Mouse (Mus musculus): ENCODE data around the gene Pask. TPM values are rescaled to one million over a fixed set of nuclear protein-coding genes. Genes with fewer than 3 reads are reported as not detected.
"Not testable (repeated sequence)": the region's sequence is repeated elsewhere in the genome, so short reads cannot be mapped to it uniquely, and the experiment has no call there.

The Pask gene
- polyA plus RNA-seq, 1 experiment = not detected

- no peaks in the 10 kb centered on the region for H3K4me1 ChIP-seq (ENCODE audit: control insufficient read depth, insufficient read depth, low read length)
- H3K27ac ChIP-seq (ENCODE audit: insufficient read depth, low read depth, low read length) = no peak overlapping the region
- no peak overlapping the region for H3K4me3 ChIP-seq (ENCODE audit: insufficient read depth, low read depth, low read length)
- TF ChIP-seq CTCF (IDR thresholded peaks at IDR 0.05; ENCODE audit: insufficient read depth, low read depth, low read length) = no peak
- no peak for TF ChIP-seq POLR2A (IDR thresholded peaks at IDR 0.05; ENCODE audit: insufficient read depth, low read depth, low read length)
- 34% methylated on average over 4 of the region's 4 CpGs for WGBS
These were observed 6.4 kb upstream of the Pask start for GRCm38 (mm10) chr1:93349701-93350100.

DNA sequence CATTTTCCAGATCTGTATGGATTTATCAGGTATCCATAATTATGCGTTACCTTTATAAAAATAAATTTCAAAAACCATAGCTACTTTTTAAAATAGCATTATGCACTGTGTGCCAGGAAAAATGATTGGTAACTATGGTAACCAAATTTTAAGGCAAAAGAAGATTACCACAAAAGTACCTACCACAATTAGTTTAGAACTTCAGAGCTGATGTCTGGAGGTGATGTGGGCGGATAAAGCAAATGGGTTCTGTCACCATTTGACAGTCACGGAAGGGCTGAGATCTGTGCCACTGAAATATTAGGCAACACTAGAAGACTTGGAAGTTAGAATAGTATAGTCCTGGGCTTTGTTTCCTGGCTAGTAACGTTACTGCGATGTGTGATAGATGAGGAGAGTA lies 3.9 kb upstream of the Pask start:
- no peak overlapping the region for H3K4me3 ChIP-seq (ENCODE audit: insufficient read depth, low read depth, low read length)
- peaks cover 6% of the 10 kb centered on the region for H3K4me1 ChIP-seq (ENCODE audit: control insufficient read depth, insufficient read depth, low read length)
- no peak for TF ChIP-seq POLR2A (IDR thresholded peaks at IDR 0.05; ENCODE audit: insufficient read depth, low read depth, low read length)
- no peak for TF ChIP-seq CTCF (IDR thresholded peaks at IDR 0.05; ENCODE audit: insufficient read depth, low read depth, low read length)
- WGBS = 88% methylated on average over 5 of the region's 5 CpGs
- H3K27ac ChIP-seq (ENCODE audit: insufficient read depth, low read depth, low read length) = no peak overlapping the region

DNA sequence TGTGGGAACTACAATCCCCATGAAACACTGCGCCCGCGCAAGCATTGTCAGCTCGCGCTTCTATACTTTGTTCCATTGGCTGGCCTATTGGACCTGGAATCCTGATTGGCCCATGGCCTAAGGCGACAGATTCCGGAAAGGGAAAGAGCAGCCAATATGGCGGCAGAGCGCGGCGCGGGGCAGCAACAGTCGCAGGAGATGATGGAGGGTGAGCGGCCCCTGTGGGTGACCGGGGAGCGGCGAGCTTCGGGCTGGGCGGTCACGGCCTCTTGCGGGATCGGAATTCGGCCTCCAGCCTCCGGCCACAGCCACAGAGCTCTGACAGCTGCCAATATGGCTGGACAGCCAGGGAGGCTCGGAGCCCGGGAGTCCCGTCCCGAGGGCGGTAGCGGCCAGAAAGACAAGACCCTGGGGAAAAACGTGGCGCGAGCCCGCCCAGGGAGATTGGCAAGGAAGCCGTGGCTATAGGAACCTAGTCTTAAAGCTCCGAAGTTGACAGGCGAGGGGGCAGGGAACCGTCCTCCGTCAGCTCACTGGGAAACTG lies 294 bp upstream of the Pask start:
- TF ChIP-seq POLR2A (IDR thresholded peaks at IDR 0.05; ENCODE audit: insufficient read depth, low read depth, low read length) (peak; percentile 37; the same call in 1 of the 2 replicates), CTCF (IDR thresholded peaks at IDR 0.05; ENCODE audit: insufficient read depth, low read depth, low read length) (peak; percentile 52; the same call in 1 of the 2 replicates)
- 0 out of 2 replicates have a peak overlapping the region, but pooled peaks have one; percentile 8 for H3K27ac ChIP-seq (ENCODE audit: insufficient read depth, low read depth, low read length)
- peaks cover 6% of the 10 kb centered on the region for H3K4me1 ChIP-seq (ENCODE audit: control insufficient read depth, insufficient read depth, low read length)
- under 1% methylated on average over 39 of the region's 39 CpGs for WGBS
- peak overlapping the region; percentile 91 for H3K4me3 ChIP-seq (ENCODE audit: insufficient read depth, low read depth, low read length)

DNA sequence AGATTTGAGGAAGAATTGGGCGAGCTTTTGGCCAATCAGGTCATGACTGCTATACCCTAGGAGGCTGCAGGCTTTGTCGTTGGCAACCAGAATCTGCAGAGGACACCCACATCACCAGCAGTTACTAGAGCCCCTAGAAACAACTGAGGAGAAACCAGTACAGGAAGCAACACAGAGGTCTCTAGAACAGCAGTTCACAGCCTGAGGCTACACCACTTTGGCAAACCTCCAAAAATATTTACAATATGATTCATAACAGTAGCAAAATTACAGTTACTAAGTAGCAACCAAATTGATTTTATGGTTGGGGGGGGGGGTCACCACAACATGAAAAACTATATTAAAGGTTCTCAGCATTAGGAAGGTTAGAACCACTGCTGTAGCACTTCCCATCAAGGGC lies 8.7 kb downstream of the Pask start:
- Histone ChIP-seq H3K4me3 (ENCODE audit: insufficient read depth, low read depth, low read length) (no peak overlapping the region), H3K27ac (ENCODE audit: insufficient read depth, low read depth, low read length) (no peak overlapping the region), H3K4me1 (ENCODE audit: control insufficient read depth, insufficient read depth, low read length) (no peaks in the 10 kb centered on the region)
- TF ChIP-seq CTCF (IDR thresholded peaks at IDR 0.05; ENCODE audit: insufficient read depth, low read depth, low read length) (no peak), POLR2A (IDR thresholded peaks at IDR 0.05; ENCODE audit: insufficient read depth, low read depth, low read length) (no peak)
- 79% methylated on average over 2 of the region's 2 CpGs for WGBS

DNA sequence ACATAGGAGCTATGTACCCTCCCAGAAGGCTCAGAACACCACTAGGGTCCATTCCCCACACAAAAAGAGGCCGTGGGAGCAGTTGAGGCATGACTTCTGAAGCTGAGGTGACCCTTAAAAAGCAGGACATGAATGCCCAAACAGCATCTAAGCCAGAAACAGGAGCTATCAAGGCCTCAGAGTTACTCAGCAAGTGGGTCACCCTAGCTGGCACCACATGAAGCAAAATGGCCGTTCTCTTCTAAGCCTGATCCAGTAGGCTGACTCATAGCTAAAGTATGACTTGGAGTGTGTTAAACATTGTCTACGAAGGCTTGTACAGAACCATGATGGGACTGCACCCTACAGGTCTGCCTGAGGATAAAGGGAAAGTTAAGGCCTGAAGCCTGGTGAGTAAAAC lies 16.8 kb downstream of the Pask start:
- Histone ChIP-seq H3K4me3 (ENCODE audit: insufficient read depth, low read depth, low read length) (no peak overlapping the region), H3K27ac (ENCODE audit: insufficient read depth, low read depth, low read length) (no peak overlapping the region), H3K4me1 (ENCODE audit: control insufficient read depth, insufficient read depth, low read length) (peaks cover 2% of the 10 kb centered on the region; the same call in 1 of the 2 replicates)
- TF ChIP-seq CTCF (IDR thresholded peaks at IDR 0.05; ENCODE audit: insufficient read depth, low read depth, low read length) = no peak
- no peak for TF ChIP-seq POLR2A (IDR thresholded peaks at IDR 0.05; ENCODE audit: insufficient read depth, low read depth, low read length)
- WGBS = 85% methylated on average over 3 of the region's 3 CpGs

DNA sequence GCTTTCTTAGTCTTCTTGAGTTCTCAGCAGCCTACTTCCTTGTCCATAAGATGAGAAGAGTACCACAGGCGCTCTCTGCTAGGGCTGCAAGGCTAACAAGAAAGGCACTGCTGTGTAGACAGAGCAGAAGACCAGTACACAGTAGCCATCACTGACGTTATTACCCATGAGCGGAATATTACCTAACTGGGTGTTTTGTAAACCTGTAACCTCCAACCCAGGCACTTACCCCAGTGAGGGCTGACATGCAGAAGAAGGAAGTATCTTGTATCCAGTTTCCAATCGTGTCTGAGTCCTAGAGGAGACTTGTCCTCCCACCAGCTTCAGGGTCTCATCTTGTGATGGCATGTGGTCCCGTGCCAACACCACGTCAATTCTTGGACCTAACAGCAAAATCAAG lies 19.3 kb downstream of the Pask start:
- Histone ChIP-seq H3K4me3 (ENCODE audit: insufficient read depth, low read depth, low read length) (no peak overlapping the region), H3K27ac (ENCODE audit: insufficient read depth, low read depth, low read length) (no peak overlapping the region), H3K4me1 (ENCODE audit: control insufficient read depth, insufficient read depth, low read length) (peaks cover 2% of the 10 kb centered on the region; the same call in 1 of the 2 replicates)
- WGBS = 96% methylated on average over 6 of the region's 6 CpGs
- TF ChIP-seq POLR2A (IDR thresholded peaks at IDR 0.05; ENCODE audit: insufficient read depth, low read depth, low read length) (no peak), CTCF (IDR thresholded peaks at IDR 0.05; ENCODE audit: insufficient read depth, low read depth, low read length) (no peak)

DNA sequence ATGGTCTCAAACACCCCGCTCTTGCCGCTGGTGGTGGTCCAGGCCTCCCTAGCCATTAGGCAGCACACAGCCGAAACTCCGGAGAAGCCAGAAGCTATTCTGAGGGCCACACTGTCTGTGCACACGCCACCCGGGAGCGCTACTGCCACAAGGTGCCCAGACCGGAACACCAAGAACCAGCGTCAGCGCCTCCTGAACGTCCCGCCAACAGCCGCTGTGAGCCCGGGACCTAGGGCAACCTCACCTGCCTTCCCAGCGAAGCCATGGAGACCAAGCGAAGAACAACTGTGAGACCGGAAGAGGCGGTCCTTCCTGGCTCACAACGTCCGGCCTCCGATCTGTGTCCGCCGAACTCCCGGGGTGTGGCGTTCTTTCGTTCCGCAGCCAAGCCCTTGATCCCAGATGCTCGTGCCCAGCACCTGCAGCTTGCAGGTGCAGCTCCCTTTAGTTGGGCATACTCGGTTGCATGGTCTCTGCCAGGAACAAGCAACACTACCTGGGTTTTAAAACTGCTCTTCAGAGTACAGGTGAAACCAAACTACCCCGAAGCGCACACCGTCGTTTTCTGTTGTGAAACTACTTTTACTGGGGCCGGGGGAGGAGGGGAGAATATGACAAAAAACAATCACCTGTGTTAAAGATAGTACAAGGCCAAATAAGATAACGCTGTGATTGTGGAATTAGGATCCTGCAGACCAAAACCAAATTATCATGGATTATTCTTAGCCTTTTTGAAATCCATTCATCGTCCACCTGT lies 37.5 kb downstream of the Pask start, which contains the start of gene Mterf4:
Gene Mterf4 (minus strand): TSS at position 335 of the 757 bp plus-strand sequence.
- TF ChIP-seq CTCF (IDR thresholded peaks at IDR 0.05; ENCODE audit: insufficient read depth, low read depth, low read length) (no peak), POLR2A (IDR thresholded peaks at IDR 0.05; ENCODE audit: insufficient read depth, low read depth, low read length) (peak; percentile 45; the same call in 1 of the 2 replicates)
- WGBS = 5% methylated on average over 36 of the region's 36 CpGs
- Histone ChIP-seq H3K4me1 (ENCODE audit: control insufficient read depth, insufficient read depth, low read length) (no peaks in the 10 kb centered on the region; the same call in 1 of the 2 replicates), H3K4me3 (ENCODE audit: insufficient read depth, low read depth, low read length) (peak within 1 kb of the TSS; percentile 69), H3K27ac (ENCODE audit: insufficient read depth, low read depth, low read length) (no peak within 1 kb of the TSS)

- WGBS = 79% methylated on average over 3 of the region's 3 CpGs
- Histone ChIP-seq H3K4me3 (ENCODE audit: insufficient read depth, low read depth, low read length) (no peak overlapping the region), H3K27ac (ENCODE audit: insufficient read depth, low read depth, low read length) (no peak overlapping the region), H3K4me1 (ENCODE audit: control insufficient read depth, insufficient read depth, low read length) (peaks cover 5% of the 10 kb centered on the region; the same call in 1 of the 2 replicates)
- TF ChIP-seq POLR2A (IDR thresholded peaks at IDR 0.05; ENCODE audit: insufficient read depth, low read depth, low read length) (no peak), CTCF (IDR thresholded peaks at IDR 0.05; ENCODE audit: insufficient read depth, low read depth, low read length) (no peak)
These were observed 42.7 kb downstream of the Pask start for GRCm38 (mm10) chr1:93300578-93300977.

- H3K4me3 ChIP-seq (ENCODE audit: insufficient read depth, low read depth, low read length) = no peak overlapping the region
- 90% methylated on average over 4 of the region's 4 CpGs for WGBS
- H3K27ac ChIP-seq (ENCODE audit: insufficient read depth, low read depth, low read length) = no peak overlapping the region
These were observed 43.5 kb downstream of the Pask start for GRCm38 (mm10) chr1:93299791-93300190.

GRCm38 (mm10) chr1:93294491-93294890 lies 48.8 kb downstream of the Pask start:
- whole genome bisulfite sequencing = 68% methylated on average over 3 of the region's 3 CpGs
- H3K4me3 ChIP-seq (ENCODE audit: insufficient read depth, low read depth, low read length); H3K4me1 ChIP-seq (ENCODE audit: control insufficient read depth, insufficient read depth, low read length); H3K27ac ChIP-seq (ENCODE audit: insufficient read depth, low read depth, low read length): not testable (repeated sequence)

More at GRCm38 (mm10) chr1:93299791-93300190, 43.5 kb downstream of the Pask start:
- TF ChIP-seq CTCF (IDR thresholded peaks at IDR 0.05; ENCODE audit: insufficient read depth, low read depth, low read length) = no peak
- TF ChIP-seq POLR2A (IDR thresholded peaks at IDR 0.05; ENCODE audit: insufficient read depth, low read depth, low read length) = no peak
- H3K4me1 ChIP-seq (ENCODE audit: control insufficient read depth, insufficient read depth, low read length) = peaks cover 5% of the 10 kb centered on the region; the same call in 1 of the 2 replicates

All from olfactory bulb, adult 2 months (tissue).